32 mouse cellular contexts compared by ENCODE assay signal in genomic region chr9:73118012-73118411, GRCm38 (mm10). TPM values are rescaled to one million over a fixed set of nuclear protein-coding genes. Genes with fewer than 3 reads are reported as not detected.
DNase-seq lines count a peak whose midpoint lies in the region; ATAC-seq and TF ChIP-seq lines count a peak whose summit lies in the region.
"Had no signal": no experiment of that assay in that cellular context is flagged by ENCODE, and none has a peak within 500 bp of the region (broad histone marks: within the 10 kb centered on the region; RNA-seq: fewer than 3 reads in every experiment).

No protein-coding gene starts in this region.

- peaks cover 51% of the 10 kb centered on the region for H3K36me3 ChIP-seq in forebrain, postnatal 0 days (ENCODE audit: insufficient read depth)
- peaks cover 8% of the 10 kb centered on the region; the same call in 1 of the 2 replicates for H3K36me3 ChIP-seq in forebrain, embryonic 11.5 days (ENCODE audit: control insufficient read depth, insufficient read depth, low read length)
- peaks cover 69% of the 10 kb centered on the region for H3K36me3 ChIP-seq in G1E (replicated peaks)
- peaks cover 44% of the 10 kb centered on the region for H3K36me3 ChIP-seq in thymus, adult 2 months (ENCODE audit: control insufficient read depth, insufficient read depth, low read length)

- WGBS in forebrain, postnatal 0 days: 84% methylated on average over 4 of the region's 4 CpGs
- WGBS in forebrain, embryonic 11.5 days: 89% methylated on average over 4 of the region's 4 CpGs
- WGBS in thymus, adult 2 months: 93% methylated on average over 4 of the region's 4 CpGs

- no peak for DNase-seq in forebrain, postnatal 0 days
- DNase-seq in forebrain, embryonic 11.5 days (ENCODE audit: low spot score): no peak
- no peak for DNase-seq in left cerebral cortex, adult 2 months (ENCODE audit: extremely low spot score in 1 of 2, low spot score in 2 of 2)
- DNase-seq in left cerebral cortex, postnatal 25 days (ENCODE audit: low spot score in 2 of 2): no peak
- DNase-seq in 3T3-L1 (ENCODE audit: low read depth, low spot score) (peak; percentile 39), G1E (ENCODE audit: low spot score) (no peak)
- no peak for DNase-seq in thymus, adult 2 months
- DNase-seq in frontal cortex, postnatal 14 days (ENCODE audit: low spot score in 2 of 2): no peak
- DNase-seq: cerebellum, adult 11-12 months; cerebellum, postnatal 14 days; gastrocnemius, adult 2 months; heart, postnatal 4 days; liver, embryonic 13.5 days; lung, postnatal 10 days; midbrain, embryonic 14.5 days; thymus, postnatal 36 days had no signal

- H3K27me3 ChIP-seq in forebrain, postnatal 0 days (ENCODE audit: insufficient read depth, low read length): no peaks in the 10 kb centered on the region
- no peaks in the 10 kb centered on the region for H3K27me3 ChIP-seq in forebrain, embryonic 11.5 days (ENCODE audit: control insufficient read depth, insufficient read depth, low read length)
- no peaks in the 10 kb centered on the region for H3K27me3 ChIP-seq in G1E (ENCODE audit: insufficient read depth, low read length)
- H3K27me3 ChIP-seq in thymus, adult 2 months (ENCODE audit: control insufficient read depth, insufficient read depth, low read length): no peaks in the 10 kb centered on the region
- H3K27me3 ChIP-seq: hindbrain, embryonic 15.5 days; limb, embryonic 12.5 days; liver, embryonic 13.5 days; megakaryocyte, embryonic 14.5 days; neural tube, embryonic 12.5 days had no signal

- no peak overlapping the region for H3K4me2 ChIP-seq in forebrain, postnatal 0 days (ENCODE audit: low read depth)
- no peak overlapping the region for H3K4me2 ChIP-seq in forebrain, embryonic 11.5 days (ENCODE audit: low read depth, low read length, severe bottlenecking)
- H3K4me2 ChIP-seq: hindbrain, embryonic 15.5 days; limb, embryonic 12.5 days; liver, embryonic 13.5 days; neural tube, embryonic 12.5 days had no signal

- H3K9ac ChIP-seq in forebrain, postnatal 0 days: no peak overlapping the region
- no peak overlapping the region for H3K9ac ChIP-seq in forebrain, embryonic 11.5 days (ENCODE audit: low read length)
- H3K9ac ChIP-seq: hindbrain, embryonic 15.5 days; limb, embryonic 12.5 days; liver, embryonic 13.5 days; neural tube, embryonic 12.5 days had no signal

- peaks cover 6% of the 10 kb centered on the region; the same call in 1 of the 2 replicates for H3K4me1 ChIP-seq in forebrain, postnatal 0 days (ENCODE audit: insufficient read depth)
- 0 out of 2 replicates have a peak, but pooled peaks cover 2% of the 10 kb centered on the region for H3K4me1 ChIP-seq in forebrain, embryonic 11.5 days (replicated peaks; ENCODE audit: control insufficient read depth, insufficient read depth, low read length)
- H3K4me1 ChIP-seq in G1E (ENCODE audit: insufficient read depth, low read depth, low read length): peaks cover 19% of the 10 kb centered on the region
- peaks cover 5% of the 10 kb centered on the region for H3K4me1 ChIP-seq in thymus, adult 2 months (replicated peaks; ENCODE audit: control insufficient read depth, insufficient read depth, low read length)

- TF ChIP-seq POLR2A in thymus, adult 2 months (IDR thresholded peaks at IDR 0.05; ENCODE audit: control insufficient read depth, extremely low read depth, insufficient read depth, low read length, poor library complexity): no peak

- intact Hi-C loops in left cerebral cortex, adult 2 months (cut with DNase I): no loop called here
- intact Hi-C loops in left cerebral cortex, postnatal 25 days (cut with DNase I): no loop called here

- H3K9me3 ChIP-seq in forebrain, postnatal 0 days (ENCODE audit: low read length): no peaks in the 10 kb centered on the region
- H3K9me3 ChIP-seq in forebrain, embryonic 11.5 days (ENCODE audit: control insufficient read depth, low read length): no peaks in the 10 kb centered on the region
- H3K9me3 ChIP-seq in G1E (replicated peaks): no peaks in the 10 kb centered on the region
- H3K9me3 ChIP-seq: forebrain, embryonic 10.5 days; hindbrain, embryonic 15.5 days; limb, embryonic 12.5 days; liver, embryonic 13.5 days; megakaryocyte, embryonic 14.5 days; neural tube, embryonic 12.5 days had no signal

- no peak overlapping the region for H3K27ac ChIP-seq in forebrain, postnatal 0 days (ENCODE audit: low read depth, low read length)
- H3K27ac ChIP-seq in forebrain, embryonic 11.5 days (ENCODE audit: low read depth, low read length): no peak overlapping the region
- H3K27ac ChIP-seq in left cerebral cortex, adult 2 months: no peak overlapping the region
- no peak overlapping the region for H3K27ac ChIP-seq in thymus, adult 2 months (ENCODE audit: control insufficient read depth, insufficient read depth, low read length)
- H3K27ac ChIP-seq: forebrain, embryonic 10.5 days; gastrocnemius, adult 2 months; hindbrain, embryonic 15.5 days; limb, embryonic 12.5 days; liver, embryonic 13.5 days; neural tube, embryonic 12.5 days had no signal

- H3K4me3 ChIP-seq in forebrain, postnatal 0 days (ENCODE audit: low read depth, low read length): no peak overlapping the region
- H3K4me3 ChIP-seq in forebrain, embryonic 11.5 days (ENCODE audit: low read depth, low read length): no peak overlapping the region
- H3K4me3 ChIP-seq in left cerebral cortex, adult 2 months: no peak overlapping the region
- no peak overlapping the region for H3K4me3 ChIP-seq in G1E (ENCODE audit: low read depth, low read length)
- no peak overlapping the region for H3K4me3 ChIP-seq in thymus, adult 2 months (ENCODE audit: control insufficient read depth, insufficient read depth, low read length)
- H3K4me3 ChIP-seq: forebrain, embryonic 10.5 days; gastrocnemius, adult 2 months; hindbrain, embryonic 15.5 days; limb, embryonic 12.5 days; liver, embryonic 13.5 days; megakaryocyte, embryonic 14.5 days; neural tube, embryonic 12.5 days had no signal

- 0 out of 2 replicates have a peak, but pooled peaks have one; percentile 40 for TF ChIP-seq CTCF in forebrain, postnatal 0 days (IDR thresholded peaks at IDR 0.05; ENCODE audit: low read depth)
- TF ChIP-seq CTCF in left cerebral cortex, adult 2 months (IDR thresholded peaks at IDR 0.05): peak; percentile 8
- TF ChIP-seq CTCF in G1E (IDR thresholded peaks at IDR 0.05; ENCODE audit: low read depth, low read length): peak; percentile 6; the same call in 1 of the 2 replicates
- TF ChIP-seq CTCF in thymus, adult 2 months (IDR thresholded peaks at IDR 0.05; ENCODE audit: borderline replicate concordance, control insufficient read depth, extremely low read depth, insufficient read depth, low read length, poor library complexity): no peak

- ATAC-seq in forebrain, postnatal 0 days: no peak
- ATAC-seq in forebrain, embryonic 11.5 days (replicated peaks; ENCODE audit: low FRiP score): no peak
- no peak for ATAC-seq in G1E (ENCODE audit: extremely low read depth, insufficient number of reproducible peaks, low FRiP score, poor library complexity, severe bottlenecking)
- ATAC-seq: CD4-positive, CD25-positive, alpha-beta regulatory T cell, adult 4 months; intestine, embryonic 16.5 days had no signal

RNA-seq across cellular contexts. Expression of gene Rsl24d1, which starts 4.8 kb away (rescaled TPM):
- 88.2 and 99.1 TPM in 2 replicates for total RNA-seq in forebrain, postnatal 0 days (2014; rRNA removed)
- polyA plus RNA-seq in forebrain, postnatal 0 days (2015; fragmentation: Nextera tagmentation; extraction: Ambion mirVana): 115 and 119 TPM in 2 replicates
- 147 and 153 TPM in 2 replicates for polyA plus RNA-seq in forebrain, embryonic 11.5 days (2014; fragmentation: Nextera tagmentation; extraction: Ambion mirVana)
- 10 to 100 TPM; 53.9 to 54.2 TPM for total RNA-seq in left cerebral cortex, adult 2 months (2021)
- 10 to 100 TPM; 55.7 to 62.4 TPM for total RNA-seq in left cerebral cortex, postnatal 25 days (2021)
- 105 and 123 TPM in 2 replicates for total RNA-seq in G1E (2014; fragmentation: Nextera tagmentation)
- total RNA-seq in G1E (2017): 187 and 256 TPM in 2 replicates
- 10.0 and 35.4 TPM in 2 replicates for polyA plus RNA-seq in G1E (2012)
- polyA plus RNA-seq in thymus, adult 2 months (2012; rRNA removed): 25.8 and 26.3 TPM in 2 replicates

RNA-seq across cellular contexts. Expression of gene Gm20509, which starts 15.7 kb away (rescaled TPM):
- total RNA-seq in forebrain, postnatal 0 days (2014; rRNA removed): not detected in 2 replicates
- not detected in 2 replicates for polyA plus RNA-seq in forebrain, postnatal 0 days (2015; fragmentation: Nextera tagmentation; extraction: Ambion mirVana)
- not detected in 2 replicates for polyA plus RNA-seq in forebrain, embryonic 11.5 days (2014; fragmentation: Nextera tagmentation; extraction: Ambion mirVana)
- total RNA-seq in left cerebral cortex, adult 2 months (2021): not detected
- not detected for total RNA-seq in left cerebral cortex, postnatal 25 days (2021)
- not detected in 2 replicates for total RNA-seq in G1E (2014; fragmentation: Nextera tagmentation)
- not detected in 2 replicates for total RNA-seq in G1E (2017)
- polyA plus RNA-seq in G1E (2012): not detected in 2 replicates
- polyA plus RNA-seq in thymus, adult 2 months (2012; rRNA removed): not detected in 2 replicates
- total RNA-seq: adrenal gland, adult 18-20 months; adrenal gland, postnatal 4 days; gastrocnemius, adult 2 months; gastrocnemius, postnatal 4 days; heart, adult 8-10 months; heart, postnatal 4 days; left cerebral cortex, postnatal 10 days had no signal
- polyA plus RNA-seq: CD4-positive, CD25-positive, alpha-beta regulatory T cell, adult 4 months; forebrain, embryonic 10.5 days; heart, embryonic 14.5 days; hindbrain, embryonic 15.5 days; intestine, embryonic 16.5 days; kidney, embryonic 14.5 days; limb, embryonic 12.5 days; liver, embryonic 13.5 days; midbrain, embryonic 14.5 days; neural tube, embryonic 12.5 days; spleen, adult 2 months had no signal

RNA-seq across cellular contexts. Expression of gene Khdc3, which starts 16.4 kb away (rescaled TPM):
- 1.1 TPM in 1 of 2 replicates, not detected in the other for total RNA-seq in forebrain, postnatal 0 days (2014; rRNA removed)
- polyA plus RNA-seq in forebrain, postnatal 0 days (2015; fragmentation: Nextera tagmentation; extraction: Ambion mirVana): 0.08 TPM in 1 of 2 replicates, not detected in the other
- polyA plus RNA-seq in forebrain, embryonic 11.5 days (2014; fragmentation: Nextera tagmentation; extraction: Ambion mirVana): not detected in 2 replicates
- total RNA-seq in left cerebral cortex, adult 2 months (2021): 1 to 10 TPM; 2.4 to 2.8 TPM
- 1 to 10 TPM; 1.3 to 2.4 TPM for total RNA-seq in left cerebral cortex, postnatal 25 days (2021)
- total RNA-seq in G1E (2014; fragmentation: Nextera tagmentation) (not detected in 2 replicates), G1E (2017) (0.98 and 1.3 TPM in 2 replicates)
- polyA plus RNA-seq in G1E (2012): 0.05 TPM in 1 of 2 replicates, not detected in the other
- 2.2 and 2.3 TPM in 2 replicates for polyA plus RNA-seq in thymus, adult 2 months (2012; rRNA removed)
- total RNA-seq: gastrocnemius, adult 2 months; gastrocnemius, postnatal 4 days; heart, adult 8-10 months; heart, postnatal 4 days had no signal
- polyA plus RNA-seq: embryonic facial prominence, embryonic 11.5 days; forebrain, embryonic 10.5 days; heart, embryonic 14.5 days; intestine, embryonic 16.5 days; kidney, embryonic 14.5 days; limb, embryonic 12.5 days; neural tube, embryonic 12.5 days had no signal
